Mouse (Mus musculus): Measurements from ENCODE around the gene Sf3a1.
"Not testable (repeated sequence)": the region's sequence is repeated elsewhere in the genome, so short reads cannot be mapped to it uniquely, and the experiment has no call there.

Gene Sf3a1

GRCm38 (mm10) chr11:4159808-4160708 is at the start of gene Sf3a1, which contains the start of gene Ccdc157:
Sf3a1 (plus strand) TSS chr11:4160350.
Ccdc157 (minus strand) TSS chr11:4160293.
- CTCF ChIA-PET, result no interaction called here

GRCm38 (mm10) chr11:4112033-4112432 is 48.1 kb upstream of the Sf3a1 start:
- CTCF ChIA-PET, result no interaction called here

- CTCF ChIA-PET, result no interaction called here
These were observed 47.3 kb upstream of the Sf3a1 start for GRCm38 (mm10) chr11:4112861-4113260.

- CTCF ChIA-PET, result no interaction called here
These were observed 46.7 kb upstream of the Sf3a1 start for GRCm38 (mm10) chr11:4113496-4113895.

GRCm38 (mm10) chr11:4113970-4114369 is 46.2 kb upstream of the Sf3a1 start:
- CTCF ChIA-PET, result interaction anchor here (0.9 kb wide), 1 partner anchor 55 kb away, joined by 8 read pairs; no protein-coding TSS in a partner anchor

GRCm38 (mm10) chr11:4114541-4114940 is 45.6 kb upstream of the Sf3a1 start:
- CTCF ChIA-PET, result interaction anchor here (0.9 kb wide), 1 partner anchor 54 kb away, joined by 8 read pairs; no protein-coding TSS in a partner anchor

GRCm38 (mm10) chr11:4115407-4115806 is 44.7 kb upstream of the Sf3a1 start:
- CTCF ChIA-PET, result no interaction called here

- CTCF ChIA-PET, result interaction anchor here (0.6 kb wide), 1 partner anchor 281 kb away, joined by 3 read pairs; no protein-coding TSS in a partner anchor
These were observed 43.5 kb upstream of the Sf3a1 start for GRCm38 (mm10) chr11:4116458-4117141.

GRCm38 (mm10) chr11:4117372-4118071 is 42.6 kb upstream of the Sf3a1 start:
- CTCF ChIA-PET, result interaction anchor here (0.5 kb wide), 1 partner anchor 62 kb away, joined by 3 read pairs; no protein-coding TSS in a partner anchor

- CTCF ChIA-PET, result interaction anchor here (0.5 kb wide), 1 partner anchor 63 kb away, joined by 3 read pairs; no protein-coding TSS in a partner anchor
These were observed 41.8 kb upstream of the Sf3a1 start for GRCm38 (mm10) chr11:4118081-4118921.

GRCm38 (mm10) chr11:4119635-4120034 is 40.5 kb upstream of the Sf3a1 start:
- CTCF ChIA-PET, result no interaction called here

GRCm38 (mm10) chr11:4121691-4122090 is 38.5 kb upstream of the Sf3a1 start:
- CTCF ChIA-PET, result no interaction called here

GRCm38 (mm10) chr11:4122226-4122625 is 37.9 kb upstream of the Sf3a1 start:
- CTCF ChIA-PET, result no interaction called here

GRCm38 (mm10) chr11:4122742-4123579 is 37.2 kb upstream of the Sf3a1 start, which contains the start of gene Sec14l2:
Sec14l2 (minus strand) TSS chr11:4123415.
- CTCF ChIA-PET, result interaction anchor here (1.0 kb wide), 1 partner anchor 29 kb away, joined by 3 read pairs; no protein-coding TSS in a partner anchor

- CTCF ChIA-PET, result interaction anchor here (1.0 kb wide), 1 partner anchor 30 kb away, joined by 3 read pairs; no protein-coding TSS in a partner anchor
These were observed 36.2 kb upstream of the Sf3a1 start for GRCm38 (mm10) chr11:4123922-4124321.

- CTCF ChIA-PET, result no interaction called here
These were observed 33.1 kb upstream of the Sf3a1 start for GRCm38 (mm10) chr11:4127059-4127458.

- CTCF ChIA-PET, result not testable (repeated sequence)
These were observed 31.7 kb upstream of the Sf3a1 start for GRCm38 (mm10) chr11:4128461-4128860.

GRCm38 (mm10) chr11:4133450-4133849 is 26.7 kb upstream of the Sf3a1 start:
- CTCF ChIA-PET, result interaction anchor here (0.9 to 1.4 kb wide), 3 partner anchors 84 to 128 kb away, joined by 3 to 4 read pairs (median 4); partner anchors contain the start of gene Castor1

GRCm38 (mm10) chr11:4134400-4134799 is 25.8 kb upstream of the Sf3a1 start:
- CTCF ChIA-PET, result interaction anchor here (0.9 to 2.0 kb wide), 5 partner anchors 38 to 127 kb away, joined by 3 to 11 read pairs (median 4); partner anchors contain the start of gene Castor1
